Mouse (Mus musculus) E14TG2a.4 (cell line): ENCODE data around the gene Ppp1r18.

ENCODE experiments used
- CTCF ChIP-seq: conservative IDR thresholded peaks from 2 replicates; pipeline ENCODE4 v1.5.1; 2014; ENCODE audit warnings: low read length
- NANOG ChIP-seq: IDR thresholded peaks from 2 replicates; pipeline ENCODE4 v1.6.1; 2014; ENCODE audit warnings: borderline replicate concordance, low read length, mixed read lengths

DNA sequence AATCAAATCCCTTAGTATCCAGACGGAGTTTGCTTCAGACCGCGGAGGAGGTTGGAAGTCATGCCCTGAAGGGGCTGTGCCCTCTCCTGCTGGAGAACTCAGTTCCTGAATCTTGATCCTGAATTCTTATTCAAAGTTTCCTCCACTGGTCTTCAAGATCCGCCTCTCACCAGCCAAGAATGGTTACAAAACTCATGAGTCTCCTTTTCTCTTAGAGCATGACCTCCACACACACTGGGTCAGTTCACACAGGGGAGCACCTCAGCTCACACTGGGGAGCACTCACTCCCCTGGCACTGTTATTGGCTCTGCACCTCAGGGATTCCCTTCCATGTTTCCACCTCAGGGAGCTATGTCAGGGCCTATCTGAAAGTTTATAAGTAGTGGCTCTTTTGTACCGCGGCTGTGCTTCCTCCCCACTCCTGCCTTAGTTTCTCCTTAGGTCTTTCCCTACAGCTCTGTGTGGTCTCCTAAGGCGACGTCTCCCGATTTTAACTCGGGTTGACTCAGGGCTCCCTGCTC is 500 bp upstream of the Ppp1r18 start:
- TF ChIP-seq CTCF, result no peak
- no peak for TF ChIP-seq NANOG
